Mouse (Mus musculus) megakaryocyte, embryonic 14.5 days (primary cell): ENCODE results near the gene Ackr3.

Experiments
- FLI1 ChIP-seq: IDR thresholded peaks from 2 replicates; pipeline ENCODE4 v1.6.1; 2012; ENCODE audit warnings: low read length, inconsistent platforms, mixed read lengths
- GATA1 ChIP-seq: IDR thresholded peaks from 3 replicates; pipeline ENCODE4 v1.6.1; 2012; ENCODE audit warnings: mixed read lengths, low read length, inconsistent platforms, borderline replicate concordance

- TF ChIP-seq GATA1 (no peak), FLI1 (no peak)
These were observed 7.0 kb downstream of the Ackr3 start for GRCm38 (mm10) chr1:90210761-90211160.
